Mouse (Mus musculus): ENCODE data around the gene Gipc2.

- TF ChIP-seq CTCF (IDR thresholded peaks at IDR 0.05; ENCODE audit: insufficient read depth, low read length) = no peak
- TF ChIP-seq POLR2A (IDR thresholded peaks at IDR 0.05; ENCODE audit: borderline replicate concordance, extremely low read depth, low read depth, low read length) = no peak
Observed at GRCm38 (mm10) chr3:152186106-152186505, 20.1 kb upstream of the Gipc2 start.
